Mouse (Mus musculus) spleen, adult 12 weeks (tissue): ENCODE measurements around the gene Cachd1.

Source experiments
- DNase-seq: peaks from one replicate; pipeline ENCODE4 v3.0.0; 2022; ENCODE audit warnings: low spot score

The Cachd1 gene

DNA sequence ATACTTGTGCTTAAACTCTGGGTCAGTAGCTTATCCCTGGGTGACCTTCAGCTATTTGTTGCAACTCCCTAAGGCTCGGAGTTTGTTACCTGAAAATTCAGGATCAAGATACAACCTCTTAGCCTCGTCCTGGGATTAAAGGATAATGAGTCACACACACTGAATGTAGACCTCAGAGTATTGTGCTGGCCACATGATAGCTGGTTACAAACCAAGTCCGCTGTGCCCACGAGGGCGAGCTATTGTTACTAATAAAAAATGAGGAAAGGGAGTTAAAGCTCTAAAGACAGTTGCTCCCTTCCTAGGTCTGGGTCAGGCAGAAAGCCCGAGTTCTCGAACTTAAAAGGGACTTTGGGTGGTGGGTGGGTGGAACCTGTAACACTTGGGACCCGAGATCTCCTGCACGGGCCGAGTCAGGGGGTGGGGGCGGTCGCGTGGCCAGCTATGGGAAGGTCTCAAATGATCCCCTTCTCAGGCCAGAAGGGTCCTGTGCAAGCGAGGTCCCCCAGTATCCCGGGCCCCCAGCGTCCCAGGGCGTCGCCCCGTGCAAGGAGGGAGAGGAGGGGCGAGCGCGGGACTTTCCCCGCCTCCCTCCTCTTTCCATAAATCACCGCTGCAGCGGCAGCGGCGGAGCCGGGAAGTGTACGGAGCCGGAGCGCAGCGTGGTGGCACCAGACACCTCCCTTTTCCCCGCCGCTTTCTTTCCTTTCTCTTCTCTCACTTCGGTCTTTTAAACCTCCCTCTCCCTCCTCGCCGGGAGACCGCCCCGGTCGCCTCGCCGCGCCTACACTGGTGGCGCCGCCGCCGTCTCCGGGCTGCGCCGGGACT, at the start of gene Cachd1:
Gene Cachd1 (plus strand): TSS at position 633 of the 828 bp plus-strand sequence.
- DNase-seq = no peak

- no peak for DNase-seq
These were observed 47.5 kb upstream of the Cachd1 start for GRCm38 (mm10) chr4:100728896-100729479.

GRCm38 (mm10) chr4:100735098-100735935, 41.2 kb upstream of the Cachd1 start:
- no peak for DNase-seq

DNA sequence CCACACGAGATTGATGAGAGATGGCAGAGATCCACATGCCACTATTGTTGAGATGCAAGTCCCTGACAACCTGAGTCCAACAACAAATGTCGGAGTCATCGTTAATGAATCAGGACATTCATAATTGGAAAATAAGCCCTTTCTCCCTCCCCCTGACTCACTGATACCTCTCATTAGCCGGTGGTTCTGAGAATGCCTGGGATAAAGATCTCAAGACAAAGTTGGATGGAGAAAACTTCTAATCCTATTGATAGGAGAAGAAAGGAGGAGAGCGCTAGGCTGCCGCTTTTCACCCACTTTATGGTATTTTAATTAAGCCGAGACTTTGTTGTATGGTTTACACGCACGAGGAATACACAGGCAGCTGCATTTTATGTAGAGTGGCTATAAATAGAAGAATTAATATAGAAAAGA, 40.5 kb upstream of the Cachd1 start:
- no peak for DNase-seq

GRCm38 (mm10) chr4:100743615-100744014, 32.9 kb upstream of the Cachd1 start:
- DNase-seq = no peak

GRCm38 (mm10) chr4:100752278-100752677, 24.2 kb upstream of the Cachd1 start:
- DNase-seq = no peak

- DNase-seq = no peak
These were observed 20.8 kb upstream of the Cachd1 start for GRCm38 (mm10) chr4:100755632-100756031.

- DNase-seq = no peak
These were observed 20.0 kb upstream of the Cachd1 start for GRCm38 (mm10) chr4:100756499-100756898.

- no peak for DNase-seq
These were observed 18.1 kb upstream of the Cachd1 start for GRCm38 (mm10) chr4:100758265-100758898.

DNA sequence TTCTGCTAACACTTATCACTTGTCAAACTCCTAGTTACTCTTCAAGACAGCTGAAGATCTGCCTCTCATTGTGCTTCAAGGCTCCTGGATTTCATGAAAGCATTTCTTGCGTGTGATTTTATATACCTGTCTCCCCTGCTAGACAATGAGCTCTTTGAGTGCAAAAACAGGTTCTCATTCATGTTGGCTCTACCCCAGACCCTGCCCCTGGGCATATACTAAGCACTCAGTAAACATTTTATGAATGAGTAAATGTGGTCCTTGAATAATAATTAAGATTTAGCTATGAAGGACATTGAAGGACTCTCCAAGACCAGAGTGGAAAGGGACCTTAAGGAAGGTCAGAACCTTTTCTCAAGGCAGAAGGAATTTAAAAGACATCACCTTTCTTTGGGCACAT, 16.9 kb upstream of the Cachd1 start:
- no peak for DNase-seq

- no peak for DNase-seq
These were observed 16.1 kb upstream of the Cachd1 start for GRCm38 (mm10) chr4:100760416-100760815.

DNA sequence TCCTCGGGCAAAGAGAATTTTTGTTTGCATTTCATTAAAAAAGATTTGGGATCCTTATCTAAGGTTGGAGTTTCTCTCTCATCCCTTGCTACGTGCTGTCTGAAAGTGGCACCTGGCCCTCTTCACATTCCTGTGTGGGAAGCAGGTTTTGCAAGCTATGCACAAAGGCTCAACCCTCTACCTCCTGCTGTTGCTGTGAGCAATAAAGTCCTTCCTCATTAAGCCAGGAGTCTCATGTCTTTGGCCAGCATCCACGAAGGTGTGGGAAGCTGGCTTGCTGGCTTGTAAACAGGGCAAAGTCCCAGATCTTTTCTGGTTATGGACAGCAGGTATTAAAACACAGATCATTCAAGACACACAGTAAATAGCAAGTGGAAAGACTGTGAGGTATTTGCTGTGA, 7.9 kb upstream of the Cachd1 start:
- no peak for DNase-seq

DNA sequence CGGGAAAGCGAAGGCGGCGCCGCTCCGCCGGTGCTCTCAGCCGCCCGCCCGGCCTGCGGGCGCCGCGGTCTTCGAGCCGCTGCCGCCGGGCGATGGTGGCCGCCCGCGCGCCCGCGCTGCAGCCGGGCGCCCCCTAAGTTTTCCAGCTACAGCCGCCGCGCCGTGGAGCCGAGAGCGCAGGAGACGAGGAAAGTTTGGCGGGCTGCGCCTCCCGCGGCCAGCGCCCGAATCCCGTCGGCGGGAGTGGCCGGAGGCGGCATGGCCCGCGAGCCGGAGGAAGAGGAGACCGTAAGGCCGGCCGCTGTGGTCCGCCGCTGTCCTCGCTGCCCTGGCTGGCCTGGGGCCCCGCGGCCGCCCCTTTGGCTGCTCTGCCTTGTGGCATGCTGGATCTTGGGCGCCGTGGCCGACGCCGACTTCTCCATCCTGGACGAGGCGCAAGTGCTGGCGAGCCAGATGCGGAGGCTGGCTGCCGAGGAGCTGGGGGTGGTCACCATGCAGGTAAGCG, 448 bp downstream of the Cachd1 start:
- no peak for DNase-seq

DNA sequence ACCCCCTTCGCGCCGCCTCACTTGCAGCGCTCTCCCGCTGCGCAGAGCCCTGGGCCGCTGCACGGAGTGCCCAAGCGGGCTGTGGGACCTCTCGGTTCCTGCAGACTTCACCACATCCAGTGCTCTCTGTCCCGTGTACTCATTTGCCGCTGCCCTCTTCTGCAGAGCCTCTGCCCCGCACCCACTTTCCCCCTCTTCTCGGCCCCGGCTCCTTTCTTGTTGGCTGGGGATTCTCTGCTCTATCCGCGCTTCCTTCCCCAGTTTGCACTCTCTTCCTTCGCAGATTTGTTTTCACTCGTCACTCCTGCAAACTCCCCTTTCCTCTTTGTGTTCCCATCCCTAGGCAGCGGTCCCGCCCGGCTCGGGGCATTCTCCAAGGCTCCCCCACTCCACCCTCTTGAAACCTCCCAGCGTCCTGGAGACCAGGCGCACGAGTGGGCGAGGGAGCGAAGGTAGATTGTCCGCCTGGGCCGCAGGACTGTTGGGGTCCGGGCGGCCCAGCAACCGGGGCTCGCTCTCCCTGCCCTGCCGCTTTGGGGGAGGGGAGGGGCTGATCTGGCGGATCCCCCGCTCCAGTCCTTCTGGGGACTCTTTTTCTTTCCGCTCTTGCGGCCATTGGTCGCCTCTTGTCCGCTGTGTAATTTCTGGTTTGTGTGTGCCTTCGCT, 1.0 kb downstream of the Cachd1 start:
- no peak for DNase-seq

DNA sequence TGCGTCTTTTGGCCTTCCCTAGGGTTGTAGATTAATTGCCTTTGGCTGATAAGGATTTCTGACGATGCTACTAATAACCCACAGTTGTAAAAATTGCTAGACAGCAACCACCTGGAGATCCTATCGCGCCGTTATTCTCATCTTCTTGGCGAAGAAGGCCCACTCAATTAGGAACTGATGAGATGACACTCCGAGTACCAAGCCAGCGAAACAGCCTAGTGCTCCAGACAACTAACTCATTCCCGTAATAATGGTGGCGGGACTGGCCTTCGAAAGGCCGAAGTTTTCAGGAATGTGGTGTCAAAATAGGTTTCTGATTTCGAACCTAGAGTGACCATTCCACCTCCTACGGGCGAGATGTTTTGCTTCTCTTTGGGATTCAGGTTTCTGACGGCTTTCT, 1.6 kb downstream of the Cachd1 start:
- DNase-seq = no peak

GRCm38 (mm10) chr4:100779023-100779422, 2.5 kb downstream of the Cachd1 start:
- no peak for DNase-seq

GRCm38 (mm10) chr4:100779695-100780094, 3.2 kb downstream of the Cachd1 start:
- no peak for DNase-seq

DNA sequence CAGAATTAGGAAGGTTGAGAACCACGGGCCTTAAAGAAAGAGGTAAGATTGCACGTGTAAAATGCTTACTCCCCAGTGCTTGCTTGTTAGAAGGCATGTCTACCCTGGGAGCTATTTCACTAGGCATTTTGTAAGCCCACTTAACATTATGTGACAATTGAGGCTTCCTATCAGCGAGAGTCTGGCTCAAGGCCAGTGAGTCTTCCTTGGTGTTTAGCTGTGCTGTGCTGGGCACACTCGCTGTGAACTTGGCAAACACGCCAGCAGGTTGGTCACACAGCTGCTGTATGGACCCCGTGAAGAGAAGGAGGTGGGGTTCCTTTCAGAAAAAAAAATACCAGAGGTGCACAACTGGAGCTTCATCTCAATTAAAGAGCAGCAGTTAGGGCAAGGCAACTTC, 4.4 kb downstream of the Cachd1 start:
- DNase-seq = no peak

- DNase-seq = no peak
These were observed 5.9 kb downstream of the Cachd1 start for GRCm38 (mm10) chr4:100782348-100782747.

DNA sequence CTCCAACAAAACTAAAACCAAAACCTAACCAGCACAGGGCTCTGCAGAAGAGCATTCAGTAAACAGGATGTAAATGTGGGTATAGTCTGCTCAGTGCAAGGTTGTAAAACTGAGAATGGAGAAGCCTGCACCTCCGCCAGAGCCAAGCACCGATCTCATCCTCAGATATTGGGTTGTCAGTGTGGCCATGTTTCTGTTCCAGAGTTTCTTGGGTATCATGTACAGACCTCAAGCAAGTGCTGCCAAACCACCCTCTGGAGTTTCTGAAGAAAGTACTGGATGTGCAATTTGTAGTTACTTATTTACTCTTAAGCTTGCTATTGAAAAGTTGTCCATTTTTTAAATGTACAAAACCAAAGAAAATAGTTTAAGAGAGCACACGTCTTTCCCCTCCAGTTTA, 6.4 kb downstream of the Cachd1 start:
- DNase-seq = no peak

- DNase-seq = no peak
These were observed 10.7 kb downstream of the Cachd1 start for GRCm38 (mm10) chr4:100787201-100787600.

DNA sequence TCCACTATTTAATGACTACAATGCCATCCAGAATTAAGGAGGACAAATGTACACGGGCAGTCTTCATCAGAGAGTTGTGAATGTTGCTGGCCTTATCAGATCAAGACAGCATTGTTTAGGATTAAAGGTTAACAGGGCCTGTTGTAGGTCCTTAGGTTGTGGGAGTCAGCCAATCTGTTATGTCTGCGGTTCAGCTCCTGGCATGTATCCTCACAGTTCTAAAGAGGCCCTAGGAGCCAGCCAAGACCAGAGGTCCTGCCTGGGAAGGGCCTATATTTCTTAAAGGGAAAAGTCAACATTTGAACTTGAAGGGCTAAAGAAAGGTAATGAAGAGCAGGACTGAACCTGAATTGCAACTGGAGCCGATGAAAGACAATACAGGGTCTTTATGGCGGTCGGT, 13.7 kb downstream of the Cachd1 start:
- DNase-seq = no peak
